Mouse (Mus musculus) olfactory bulb, adult 2 months (tissue): Measurements from ENCODE around the gene Fgf9.

Experiments
- CTCF ChIP-seq: fragments of 200-500 bp; IDR thresholded peaks from 2 replicates; pipeline ENCODE4 v1.5.1; 2012; ENCODE audit warnings: low read depth, mild to moderate bottlenecking, low read length, moderate library complexity; ENCODE audit not compliant: insufficient read depth
- POLR2A ChIP-seq: fragments of 200-500 bp; IDR thresholded peaks from 2 replicates; pipeline ENCODE4 v1.6.1; 2012; ENCODE audit warnings: mild to moderate bottlenecking, low read depth, low read length, moderate library complexity; ENCODE audit not compliant: insufficient read depth

DNA sequence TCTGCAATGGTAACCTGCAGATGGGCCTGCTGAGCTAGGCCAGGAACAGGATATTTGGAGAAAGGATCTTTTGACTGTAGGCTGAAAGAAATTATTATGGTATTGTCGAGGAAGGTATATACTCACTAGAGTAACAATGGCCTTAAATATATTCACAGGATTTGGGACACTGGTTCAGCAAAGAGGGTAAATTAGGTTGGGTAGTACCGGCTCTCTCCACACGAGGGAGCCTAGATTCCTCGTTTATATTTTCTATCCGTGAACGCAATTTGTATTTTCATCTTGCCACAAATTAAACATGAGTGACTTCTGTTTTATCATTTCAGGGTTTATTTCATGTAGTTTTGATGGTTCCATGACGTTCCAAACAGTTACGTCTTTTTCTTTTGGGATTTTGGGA, 35.8 kb upstream of the Fgf9 start:
- TF ChIP-seq POLR2A (no peak), CTCF (no peak)
